Mouse (Mus musculus) intestine, embryonic 16.5 days (tissue): Measurements from ENCODE around the gene Jakmip3. TPM values are rescaled to one million over a fixed set of nuclear protein-coding genes. Genes with fewer than 3 reads are reported as not detected.

ENCODE experiments used
- ATAC-seq: fragments of 200-750 bp; cut with Nextera tagmentation; 2 replicates; pipeline ENCODE4 v1.8.0; 2017; ENCODE audit warnings: moderate TSS enrichment, moderate library complexity
- H3K27ac ChIP-seq: fragments of 300-500 bp; sonication (generic); 2 replicates; pipeline ENCODE4 v1.5.1; 2014; ENCODE audit warnings: mild to moderate bottlenecking, low read length
- H3K27me3 ChIP-seq: fragments of 300-500 bp; sonication (generic); replicated peaks from 2 replicates; pipeline ENCODE4 v1.6.1; 2014; ENCODE audit warnings: low read length, control low read depth, mixed read lengths; ENCODE audit not compliant: control insufficient read depth, insufficient read depth
- H3K36me3 ChIP-seq: fragments of 300-500 bp; sonication (generic); 2 replicates; pipeline ENCODE4 v1.6.1; 2014; ENCODE audit warnings: low read length, control low read depth; ENCODE audit not compliant: control insufficient read depth, insufficient read depth
- H3K4me1 ChIP-seq: fragments of 300-500 bp; sonication (generic); 2 replicates; pipeline ENCODE4 v1.6.1; 2014; ENCODE audit warnings: low read length, control low read depth, mixed read lengths; ENCODE audit not compliant: control insufficient read depth, insufficient read depth
- H3K4me2 ChIP-seq: fragments of 300-500 bp; sonication (generic); 2 replicates; pipeline ENCODE4 v1.6.1; 2014; ENCODE audit warnings: low read depth, low read length, control low read depth
- H3K4me3 ChIP-seq: fragments of 300-500 bp; sonication (generic); 2 replicates; pipeline ENCODE4 v1.5.1; 2014; ENCODE audit warnings: mild to moderate bottlenecking, low read length
- H3K9ac ChIP-seq: fragments of 300-500 bp; sonication (generic); 2 replicates; pipeline ENCODE4 v1.6.1; 2014; ENCODE audit warnings: low read depth, low read length
- H3K9me3 ChIP-seq: fragments of 300-500 bp; sonication (generic); 2 replicates; pipeline ENCODE4 v1.6.1; 2016; ENCODE audit warnings: low read length, control low read depth; ENCODE audit not compliant: control insufficient read depth
- WGBS: fragments of 180-500 bp; shearing (Covaris S2); extraction: QIAGEN DNeasy Blood & Tissue Kit; methylation state at CpG from one replicate; pipeline ENCODE4 v1.1.7; 2014; 5-methylcytosine and 5-hydroxymethylcytosine counted together
- polyA plus RNA-seq: library from polyadenylated mRNA; unstranded; fragments of >200 nt; fragmentation: Nextera tagmentation; extraction: Ambion mirVana; gene quantifications from 2 replicates; pipeline ENCODE4 v1.2.1, GENCODE M21; 2015

Gene Jakmip3
- polyA plus RNA-seq, 1 experiment from 2014 or later: 0.10 TPM

GRCm38 (mm10) chr7:139074189-139074588 is 133.7 kb downstream of the Jakmip3 start:
- H3K27me3 ChIP-seq: no peaks in the 10 kb centered on the region
- H3K4me3 ChIP-seq: no peak overlapping the region
- 41% methylated on average over 6 of the region's 6 CpGs for WGBS
- no peak overlapping the region for H3K4me2 ChIP-seq
- no peak overlapping the region for H3K9ac ChIP-seq
- no peaks in the 10 kb centered on the region for H3K36me3 ChIP-seq
- H3K9me3 ChIP-seq: no peaks in the 10 kb centered on the region
- no peak overlapping the region for H3K27ac ChIP-seq
- ATAC-seq: no peak
- H3K4me1 ChIP-seq: peaks cover 8% of the 10 kb centered on the region; the same call in 1 of the 2 replicates

GRCm38 (mm10) chr7:139075054-139075794 is 134.7 kb downstream of the Jakmip3 start:
- no peak overlapping the region for H3K4me3 ChIP-seq
- peaks cover 8% of the 10 kb centered on the region; the same call in 1 of the 2 replicates for H3K4me1 ChIP-seq
- 47% methylated on average over 14 of the region's 14 CpGs for WGBS
- no peak overlapping the region for H3K9ac ChIP-seq
- H3K27me3 ChIP-seq: no peaks in the 10 kb centered on the region
- H3K9me3 ChIP-seq: no peaks in the 10 kb centered on the region
- no peak for ATAC-seq
- no peak overlapping the region for H3K27ac ChIP-seq
- no peaks in the 10 kb centered on the region for H3K36me3 ChIP-seq
- no peak overlapping the region for H3K4me2 ChIP-seq

GRCm38 (mm10) chr7:139077283-139077682 is 136.8 kb downstream of the Jakmip3 start:
- no peak overlapping the region for H3K4me3 ChIP-seq
- peak; percentile 16; the same call in 1 of the 2 replicates for ATAC-seq
- no peaks in the 10 kb centered on the region for H3K36me3 ChIP-seq
- peaks cover 3% of the 10 kb centered on the region; the same call in 1 of the 2 replicates for H3K9me3 ChIP-seq
- H3K9ac ChIP-seq: no peak overlapping the region
- H3K4me1 ChIP-seq: peaks cover 8% of the 10 kb centered on the region; the same call in 1 of the 2 replicates
- H3K27ac ChIP-seq: no peak overlapping the region
- 27% methylated on average over 7 of the region's 7 CpGs for whole genome bisulfite sequencing
- H3K27me3 ChIP-seq: no peaks in the 10 kb centered on the region
- H3K4me2 ChIP-seq: no peak overlapping the region

GRCm38 (mm10) chr7:139078181-139078580 is 137.7 kb downstream of the Jakmip3 start:
- H3K4me1 ChIP-seq: peaks cover 8% of the 10 kb centered on the region; the same call in 1 of the 2 replicates
- 47% methylated on average over 6 of the region's 6 CpGs for WGBS
- H3K36me3 ChIP-seq: no peaks in the 10 kb centered on the region
- ATAC-seq: no peak
- H3K4me2 ChIP-seq: no peak overlapping the region
- H3K27me3 ChIP-seq: no peaks in the 10 kb centered on the region
- H3K4me3 ChIP-seq: no peak overlapping the region
- H3K9ac ChIP-seq: no peak overlapping the region
- H3K27ac ChIP-seq: no peak overlapping the region
- H3K9me3 ChIP-seq: peaks cover 3% of the 10 kb centered on the region; the same call in 1 of the 2 replicates

- 68% methylated on average over 7 of the region's 7 CpGs for WGBS
- no peak overlapping the region for H3K27ac ChIP-seq
- peaks cover 3% of the 10 kb centered on the region; the same call in 1 of the 2 replicates for H3K9me3 ChIP-seq
Observed at GRCm38 (mm10) chr7:139079141-139079540, 138.6 kb downstream of the Jakmip3 start.

GRCm38 (mm10) chr7:139080714-139081113 is 140.2 kb downstream of the Jakmip3 start:
- no peak overlapping the region for H3K4me3 ChIP-seq
- H3K9me3 ChIP-seq: peaks cover 3% of the 10 kb centered on the region; the same call in 1 of the 2 replicates
- no peaks in the 10 kb centered on the region for H3K36me3 ChIP-seq
- no peak overlapping the region for H3K4me2 ChIP-seq
- ATAC-seq: no peak
- H3K27me3 ChIP-seq: peaks cover 9% of the 10 kb centered on the region
- H3K27ac ChIP-seq: no peak overlapping the region
- 69% methylated on average over 4 of the region's 4 CpGs for WGBS
- peaks cover 8% of the 10 kb centered on the region; the same call in 1 of the 2 replicates for H3K4me1 ChIP-seq
- no peak overlapping the region for H3K9ac ChIP-seq

More at GRCm38 (mm10) chr7:139079141-139079540, 138.6 kb downstream of the Jakmip3 start:
- no peaks in the 10 kb centered on the region for H3K27me3 ChIP-seq
- H3K4me3 ChIP-seq: no peak overlapping the region
- no peak overlapping the region for H3K4me2 ChIP-seq
- H3K36me3 ChIP-seq: no peaks in the 10 kb centered on the region
- no peak for ATAC-seq
- H3K4me1 ChIP-seq: peaks cover 8% of the 10 kb centered on the region; the same call in 1 of the 2 replicates
- no peak overlapping the region for H3K9ac ChIP-seq

GRCm38 (mm10) chr7:139081158-139081557 is 140.6 kb downstream of the Jakmip3 start:
- H3K9me3 ChIP-seq: peaks cover 3% of the 10 kb centered on the region; the same call in 1 of the 2 replicates
- no peak overlapping the region for H3K4me3 ChIP-seq
- no peak for ATAC-seq
- H3K4me2 ChIP-seq: no peak overlapping the region
- no peaks in the 10 kb centered on the region for H3K36me3 ChIP-seq
- peaks cover 8% of the 10 kb centered on the region; the same call in 1 of the 2 replicates for H3K4me1 ChIP-seq
- H3K27ac ChIP-seq: no peak overlapping the region
- peaks cover 12% of the 10 kb centered on the region for H3K27me3 ChIP-seq
- WGBS: 60% methylated on average over 5 of the region's 5 CpGs
- H3K9ac ChIP-seq: no peak overlapping the region

- 81% methylated on average over 8 of the region's 8 CpGs for WGBS
- Histone ChIP-seq H3K4me1 (peaks cover 7% of the 10 kb centered on the region; the same call in 1 of the 2 replicates), H3K36me3 (no peaks in the 10 kb centered on the region), H3K9me3 (peaks cover 3% of the 10 kb centered on the region; the same call in 1 of the 2 replicates), H3K27ac (no peak overlapping the region), H3K27me3 (peaks cover 21% of the 10 kb centered on the region), H3K4me3 (no peak overlapping the region), H3K4me2 (no peak overlapping the region), H3K9ac (no peak overlapping the region)
- no peak for ATAC-seq
Observed at GRCm38 (mm10) chr7:139082281-139082680, 141.8 kb downstream of the Jakmip3 start.

GRCm38 (mm10) chr7:139084316-139084715 is 143.8 kb downstream of the Jakmip3 start:
- H3K4me1 ChIP-seq: 0 out of 2 replicates have a peak, but pooled peaks cover 2% of the 10 kb centered on the region
- no peaks in the 10 kb centered on the region for H3K36me3 ChIP-seq
- peaks cover 23% of the 10 kb centered on the region for H3K27me3 ChIP-seq
- no peak overlapping the region for H3K4me2 ChIP-seq
- no peak overlapping the region for H3K9ac ChIP-seq
- H3K27ac ChIP-seq: no peak overlapping the region
- ATAC-seq: no peak
- H3K9me3 ChIP-seq: peaks cover 3% of the 10 kb centered on the region; the same call in 1 of the 2 replicates
- H3K4me3 ChIP-seq: no peak overlapping the region
- 71% methylated on average over 1 of the region's 1 CpGs for WGBS
